Mouse (Mus musculus): ENCODE measurements around the gene 1700028J19Rik. TPM values are rescaled to one million over a fixed set of nuclear protein-coding genes. Genes with fewer than 3 reads are reported as not detected.

1700028J19Rik gene
- 1.1 and 1.6 TPM in 2 replicates for polyA plus RNA-seq (2016; fragmentation: Nextera tagmentation; extraction: Ambion mirVana)

GRCm38 (mm10) chr7:44246055-44246983 lies at the start of gene 1700028J19Rik, which contains the start of gene 2410002F23Rik:
Gene 1700028J19Rik (minus strand): TSS chr7:44246695.
Gene 2410002F23Rik (plus strand): TSS chr7:44246722.
- Histone ChIP-seq H3K27ac (replicated peaks) (peak within 1 kb of the TSS; percentile 87), H3K9ac (replicated peaks) (peak within 1 kb of the TSS; percentile 95), H3K4me3 (peak within 1 kb of the TSS; percentile 93), H3K9me3 (no peaks in the 10 kb centered on the region), H3K4me1 (peaks cover 20% of the 10 kb centered on the region), H3K4me2 (replicated peaks) (peak within 1 kb of the TSS; percentile 80), H3K27me3 (no peaks in the 10 kb centered on the region), H3K36me3 (peaks cover 32% of the 10 kb centered on the region)
- WGBS: under 1% methylated on average over 62 of the region's 62 CpGs
- peak; percentile 87 for ATAC-seq (ENCODE audit: low FRiP score, low read depth)

- Histone ChIP-seq H3K4me3 (no peak overlapping the region), H3K27ac (replicated peaks) (no peak overlapping the region), H3K4me1 (no peaks in the 10 kb centered on the region), H3K27me3 (0 out of 2 replicates have a peak, but pooled peaks cover 4% of the 10 kb centered on the region), H3K9me3 (no peaks in the 10 kb centered on the region), H3K9ac (replicated peaks) (no peak overlapping the region), H3K36me3 (no peaks in the 10 kb centered on the region), H3K4me2 (replicated peaks) (no peak overlapping the region)
- 55% methylated on average over 4 of the region's 4 CpGs for WGBS
- ATAC-seq (ENCODE audit: low FRiP score, low read depth): no peak
These were observed 44.9 kb upstream of the 1700028J19Rik start for GRCm38 (mm10) chr7:44291418-44291817.

GRCm38 (mm10) chr7:44290986-44291385 lies 44.5 kb upstream of the 1700028J19Rik start:
- Histone ChIP-seq H3K27ac (replicated peaks) (no peak overlapping the region), H3K4me2 (replicated peaks) (no peak overlapping the region), H3K4me1 (no peaks in the 10 kb centered on the region), H3K27me3 (0 out of 2 replicates have a peak, but pooled peaks cover 4% of the 10 kb centered on the region), H3K4me3 (no peak overlapping the region), H3K9ac (replicated peaks) (no peak overlapping the region), H3K9me3 (no peaks in the 10 kb centered on the region), H3K36me3 (no peaks in the 10 kb centered on the region)
- ATAC-seq (ENCODE audit: low FRiP score, low read depth): no peak
- 83% methylated on average over 4 of the region's 4 CpGs for WGBS

GRCm38 (mm10) chr7:44287760-44288159 lies 41.3 kb upstream of the 1700028J19Rik start:
- H3K27ac ChIP-seq (replicated peaks): no peak overlapping the region
- no peaks in the 10 kb centered on the region for H3K9me3 ChIP-seq
- H3K9ac ChIP-seq (replicated peaks): no peak overlapping the region
- H3K27me3 ChIP-seq: 0 out of 2 replicates have a peak, but pooled peaks cover 4% of the 10 kb centered on the region
- no peak overlapping the region for H3K4me2 ChIP-seq (replicated peaks)
- no peak for ATAC-seq (ENCODE audit: low FRiP score, low read depth)
- H3K4me3 ChIP-seq: no peak overlapping the region
- 49% methylated on average over 7 of the region's 7 CpGs for WGBS
- H3K36me3 ChIP-seq: no peaks in the 10 kb centered on the region
- no peaks in the 10 kb centered on the region for H3K4me1 ChIP-seq

DNA sequence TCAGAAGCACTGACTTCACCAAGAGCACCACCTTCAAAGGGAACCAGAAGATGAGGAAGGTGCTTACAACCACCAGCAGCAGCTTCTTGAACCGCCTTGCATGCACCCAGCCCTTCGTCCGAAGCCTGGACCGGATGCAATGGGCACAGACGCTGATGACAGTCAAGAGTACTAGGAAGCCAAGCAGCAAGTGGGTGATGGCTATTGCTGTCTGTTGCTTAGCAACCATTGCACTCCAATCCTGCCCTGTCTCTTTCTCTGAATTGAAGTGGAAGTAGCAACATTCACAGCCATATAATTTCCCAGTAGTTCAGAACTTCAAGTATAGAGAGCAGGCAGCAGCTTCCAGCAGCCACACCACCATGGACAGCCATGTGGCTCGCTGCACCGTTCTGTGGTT lies 35.1 kb upstream of the 1700028J19Rik start:
- Histone ChIP-seq H3K4me3 (no peak overlapping the region), H3K27me3 (no peaks in the 10 kb centered on the region), H3K9ac (replicated peaks) (no peak overlapping the region), H3K27ac (replicated peaks) (no peak overlapping the region), H3K9me3 (no peaks in the 10 kb centered on the region), H3K4me1 (no peaks in the 10 kb centered on the region), H3K36me3 (no peaks in the 10 kb centered on the region), H3K4me2 (replicated peaks) (no peak overlapping the region)
- ATAC-seq (ENCODE audit: low FRiP score, low read depth): no peak
- 77% methylated on average over 7 of the region's 7 CpGs for WGBS

DNA sequence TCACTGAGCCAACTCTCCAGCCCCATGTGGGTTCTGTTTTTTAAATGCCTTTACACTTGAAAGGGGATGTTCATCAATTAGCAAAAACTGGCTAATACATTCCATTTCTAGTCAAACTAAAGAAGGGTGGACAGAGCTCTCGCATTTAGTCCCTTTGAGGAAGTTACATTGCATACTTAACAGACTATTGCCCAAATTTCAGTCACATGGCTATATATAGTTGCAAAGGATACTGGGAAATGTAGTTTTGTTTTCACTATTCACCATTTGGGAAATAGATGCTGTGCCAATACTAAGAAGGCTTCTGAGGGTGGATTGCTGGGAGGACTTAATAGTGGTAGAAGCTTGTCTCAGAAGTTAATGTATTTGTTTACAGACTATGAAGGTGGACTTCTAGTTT lies 34.5 kb upstream of the 1700028J19Rik start:
- WGBS: 65% methylated on average over 1 of the region's 1 CpGs
- no peaks in the 10 kb centered on the region for H3K4me1 ChIP-seq
- no peak overlapping the region for H3K27ac ChIP-seq (replicated peaks)

DNA sequence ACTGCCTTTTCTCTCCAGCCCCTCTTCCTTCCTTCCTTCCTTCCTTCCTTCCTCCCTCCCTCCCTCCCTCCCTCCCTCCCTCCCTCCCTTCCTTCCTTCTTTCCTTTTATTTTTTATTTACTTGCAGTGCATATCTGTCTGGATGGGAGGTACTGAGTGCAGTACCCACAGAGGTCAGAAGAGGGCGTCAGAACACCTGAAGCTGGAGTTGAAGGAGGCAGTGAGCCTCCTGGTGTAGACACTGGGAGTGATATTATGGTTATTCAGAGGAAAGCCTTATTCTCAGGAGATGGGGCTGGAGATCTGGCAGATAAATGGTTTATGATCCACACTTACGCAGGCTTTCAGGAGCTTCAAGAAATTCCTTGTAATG lies 30.7 kb upstream of the 1700028J19Rik start:
- 52% methylated on average over 2 of the region's 2 CpGs for WGBS
- no peak overlapping the region for H3K4me2 ChIP-seq (replicated peaks)
- no peaks in the 10 kb centered on the region for H3K9me3 ChIP-seq
- H3K27me3 ChIP-seq: peaks cover 21% of the 10 kb centered on the region
- no peak overlapping the region for H3K9ac ChIP-seq (replicated peaks)
- ATAC-seq (ENCODE audit: low FRiP score, low read depth): no peak
- H3K36me3 ChIP-seq: no peaks in the 10 kb centered on the region
- no peaks in the 10 kb centered on the region for H3K4me1 ChIP-seq
- H3K27ac ChIP-seq (replicated peaks): no peak overlapping the region
- H3K4me3 ChIP-seq: no peak overlapping the region

More for the DNA sequence above, 34.5 kb upstream of the 1700028J19Rik start:
- no peak overlapping the region for H3K4me3 ChIP-seq
- H3K9ac ChIP-seq (replicated peaks): no peak overlapping the region
- H3K9me3 ChIP-seq: no peaks in the 10 kb centered on the region
- ATAC-seq (ENCODE audit: low FRiP score, low read depth): no peak
- no peaks in the 10 kb centered on the region for H3K36me3 ChIP-seq
- H3K4me2 ChIP-seq (replicated peaks): no peak overlapping the region
- peaks cover 2% of the 10 kb centered on the region for H3K27me3 ChIP-seq

GRCm38 (mm10) chr7:44276461-44277249 lies 30.2 kb upstream of the 1700028J19Rik start:
- Histone ChIP-seq H3K9me3 (no peaks in the 10 kb centered on the region), H3K4me3 (no peak overlapping the region), H3K9ac (replicated peaks) (no peak overlapping the region), H3K4me1 (no peaks in the 10 kb centered on the region), H3K27ac (replicated peaks) (no peak overlapping the region), H3K36me3 (no peaks in the 10 kb centered on the region), H3K4me2 (replicated peaks) (no peak overlapping the region), H3K27me3 (peaks cover 26% of the 10 kb centered on the region)
- ATAC-seq (ENCODE audit: low FRiP score, low read depth): no peak
- 70% methylated on average over 10 of the region's 10 CpGs for WGBS

DNA sequence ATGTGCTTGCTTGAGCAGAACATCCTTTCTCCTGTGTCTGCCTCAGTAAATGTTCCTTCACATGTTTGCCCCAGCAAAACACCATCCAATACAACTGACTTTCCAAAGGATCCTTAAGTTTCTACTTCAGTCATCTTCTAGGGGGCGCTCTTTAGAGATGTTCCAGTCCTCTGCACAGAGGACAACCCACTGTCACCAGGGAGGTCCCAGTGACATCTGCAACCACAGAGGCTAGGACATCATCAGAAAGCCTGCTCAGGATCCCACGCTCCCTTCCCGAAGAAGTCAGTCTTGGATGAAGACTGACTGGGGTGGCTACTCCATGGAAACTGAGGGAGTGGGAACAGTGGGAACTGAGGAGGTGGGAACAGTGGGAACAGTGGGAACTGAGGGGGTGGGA lies 29.1 kb upstream of the 1700028J19Rik start:
- Histone ChIP-seq H3K4me2 (replicated peaks) (no peak overlapping the region), H3K4me3 (no peak overlapping the region), H3K36me3 (no peaks in the 10 kb centered on the region), H3K27ac (replicated peaks) (no peak overlapping the region), H3K4me1 (no peaks in the 10 kb centered on the region), H3K9ac (replicated peaks) (no peak overlapping the region), H3K9me3 (no peaks in the 10 kb centered on the region), H3K27me3 (peaks cover 26% of the 10 kb centered on the region)
- 74% methylated on average over 3 of the region's 3 CpGs for WGBS
- ATAC-seq (ENCODE audit: low FRiP score, low read depth): no peak

- Histone ChIP-seq H3K4me2 (replicated peaks) (no peak overlapping the region), H3K36me3 (no peaks in the 10 kb centered on the region), H3K4me1 (no peaks in the 10 kb centered on the region), H3K9ac (replicated peaks) (no peak overlapping the region), H3K4me3 (no peak overlapping the region), H3K9me3 (no peaks in the 10 kb centered on the region), H3K27ac (replicated peaks) (no peak overlapping the region), H3K27me3 (peaks cover 30% of the 10 kb centered on the region)
- 51% methylated on average over 11 of the region's 11 CpGs for WGBS
- no peak for ATAC-seq (ENCODE audit: low FRiP score, low read depth)
These were observed 27.6 kb upstream of the 1700028J19Rik start for GRCm38 (mm10) chr7:44274096-44274495.

- no peaks in the 10 kb centered on the region for H3K4me1 ChIP-seq
- H3K4me3 ChIP-seq: no peak overlapping the region
- no peak overlapping the region for H3K9ac ChIP-seq (replicated peaks)
- H3K36me3 ChIP-seq: no peaks in the 10 kb centered on the region
- WGBS: 66% methylated on average over 7 of the region's 7 CpGs
- no peak overlapping the region for H3K4me2 ChIP-seq (replicated peaks)
- no peak overlapping the region for H3K27ac ChIP-seq (replicated peaks)
- peaks cover 30% of the 10 kb centered on the region for H3K27me3 ChIP-seq
- no peak for ATAC-seq (ENCODE audit: low FRiP score, low read depth)
- H3K9me3 ChIP-seq: no peaks in the 10 kb centered on the region
These were observed 27.0 kb upstream of the 1700028J19Rik start for GRCm38 (mm10) chr7:44273446-44273845.

- Histone ChIP-seq H3K4me2 (replicated peaks) (no peak overlapping the region), H3K27me3 (peaks cover 39% of the 10 kb centered on the region), H3K27ac (replicated peaks) (no peak overlapping the region), H3K9ac (replicated peaks) (no peak overlapping the region), H3K4me1 (no peaks in the 10 kb centered on the region), H3K36me3 (no peaks in the 10 kb centered on the region), H3K9me3 (no peaks in the 10 kb centered on the region), H3K4me3 (no peak overlapping the region)
- WGBS: 90% methylated on average over 7 of the region's 7 CpGs
- ATAC-seq (ENCODE audit: low FRiP score, low read depth): no peak
These were observed 26.1 kb upstream of the 1700028J19Rik start for GRCm38 (mm10) chr7:44272546-44272945.

Measured in midbrain, embryonic 12.5 days (tissue).